Mouse (Mus musculus) myocyte (in vitro differentiated cells): Measurements from ENCODE around the gene Urm1. TPM values are rescaled to one million over a fixed set of nuclear protein-coding genes. Genes with fewer than 3 reads are reported as not detected.

Experiments used
- H3K27me3 ChIP-seq: one replicate; pipeline ENCODE4 v1.6.1; 2011; ENCODE audit not compliant: control insufficient read depth, insufficient read depth, insufficient read length
- H3K36me3 ChIP-seq: one replicate; pipeline ENCODE4 v1.6.1; 2011; ENCODE audit not compliant: control insufficient read depth, insufficient read depth
- H3K4me2 ChIP-seq: one replicate; pipeline ENCODE4 v1.6.1; 2011; ENCODE audit warnings: low read depth, control low read depth
- H3K4me3 ChIP-seq: one replicate; pipeline ENCODE4 v1.5.1; 2011; ENCODE audit warnings: mild to moderate bottlenecking, control low read depth, moderate library complexity
- H3K79me2 ChIP-seq: one replicate; pipeline ENCODE4 v1.6.1; 2011; ENCODE audit not compliant: control insufficient read depth, insufficient read depth
- H3ac ChIP-seq: one replicate; pipeline ENCODE4 v1.6.1; 2011; ENCODE audit not compliant: control insufficient read depth, insufficient read length
- CEBPB ChIP-seq: IDR thresholded peaks from 2 replicates; pipeline ENCODE4 v1.6.1; 2011; ENCODE audit warnings: mild to moderate bottlenecking, moderate library complexity; ENCODE audit not compliant: poor library complexity, insufficient read depth, severe bottlenecking
- E2F4 ChIP-seq: IDR thresholded peaks from one replicate; pipeline ENCODE4 v1.6.1; 2011; ENCODE audit warnings: mild to moderate bottlenecking, control low read depth, moderate library complexity; ENCODE audit not compliant: insufficient read depth
- MAX ChIP-seq: IDR thresholded peaks from one replicate; pipeline ENCODE4 v1.6.1; 2011; ENCODE audit warnings: low read depth, mild to moderate bottlenecking, control low read depth
- MYOD1 ChIP-seq, 3 experiments: IDR thresholded peaks; one replicate each; pipeline ENCODE4 v1.6.1; 2011; ENCODE audit warnings: control low read depth in 2 of 3, low read depth in 2 of 3, mild to moderate bottlenecking in 2 of 3, moderate library complexity in 1 of 3; ENCODE audit not compliant: insufficient read length in 2 of 3, control insufficient read depth in 1 of 3
- MYOG ChIP-seq, 3 experiments: IDR thresholded peaks; one replicate each; pipeline ENCODE4 v1.6.1; 2011; ENCODE audit warnings: control low read depth in 2 of 3, low read depth in 2 of 3, mild to moderate bottlenecking in 2 of 3; ENCODE audit not compliant: insufficient read length in 2 of 3, control insufficient read depth in 1 of 3, insufficient read depth in 1 of 3
- POLR2A ChIP-seq: IDR thresholded peaks from one replicate; pipeline ENCODE4 v1.6.1; 2011; ENCODE audit warnings: low read depth, mild to moderate bottlenecking, control low read depth, moderate library complexity; ENCODE audit not compliant: insufficient read length
- POLR2AphosphoS2 ChIP-seq: IDR thresholded peaks from one replicate; pipeline ENCODE4 v1.6.1; 2011; ENCODE audit warnings: low read depth, control low read depth; ENCODE audit not compliant: insufficient read length
- REST ChIP-seq: IDR thresholded peaks from one replicate; pipeline ENCODE4 v1.6.1; 2011; ENCODE audit warnings: mild to moderate bottlenecking, control low read depth, moderate library complexity; ENCODE audit not compliant: insufficient read depth, insufficient read length
- SRF ChIP-seq: IDR thresholded peaks from one replicate; pipeline ENCODE4 v1.6.1; 2011; ENCODE audit warnings: low read depth; ENCODE audit not compliant: control insufficient read depth, insufficient read length
- TCF12 ChIP-seq: IDR thresholded peaks from one replicate; pipeline ENCODE4 v1.6.1; 2011; ENCODE audit warnings: mild to moderate bottlenecking, control low read depth; ENCODE audit not compliant: poor library complexity, insufficient read depth, severe bottlenecking
- TCF3 ChIP-seq: IDR thresholded peaks from one replicate; pipeline ENCODE4 v1.6.1; 2011; ENCODE audit warnings: low read depth, control low read depth; ENCODE audit not compliant: insufficient read length
- USF1 ChIP-seq: IDR thresholded peaks from one replicate; pipeline ENCODE4 v1.6.1; 2011; ENCODE audit warnings: low read depth, mild to moderate bottlenecking, control low read depth, moderate library complexity
- polyA plus RNA-seq: library from polyadenylated mRNA; unstranded; fragments of >200 nt; fragmentation: generic; extraction: Trizol; gene quantifications from one replicate; pipeline ENCODE4 v1.2.1, GENCODE M21; 2012; ENCODE audit warnings: missing spikeins

Gene Urm1
- polyA plus RNA-seq, 1 experiment = 43.8 TPM

DNA sequence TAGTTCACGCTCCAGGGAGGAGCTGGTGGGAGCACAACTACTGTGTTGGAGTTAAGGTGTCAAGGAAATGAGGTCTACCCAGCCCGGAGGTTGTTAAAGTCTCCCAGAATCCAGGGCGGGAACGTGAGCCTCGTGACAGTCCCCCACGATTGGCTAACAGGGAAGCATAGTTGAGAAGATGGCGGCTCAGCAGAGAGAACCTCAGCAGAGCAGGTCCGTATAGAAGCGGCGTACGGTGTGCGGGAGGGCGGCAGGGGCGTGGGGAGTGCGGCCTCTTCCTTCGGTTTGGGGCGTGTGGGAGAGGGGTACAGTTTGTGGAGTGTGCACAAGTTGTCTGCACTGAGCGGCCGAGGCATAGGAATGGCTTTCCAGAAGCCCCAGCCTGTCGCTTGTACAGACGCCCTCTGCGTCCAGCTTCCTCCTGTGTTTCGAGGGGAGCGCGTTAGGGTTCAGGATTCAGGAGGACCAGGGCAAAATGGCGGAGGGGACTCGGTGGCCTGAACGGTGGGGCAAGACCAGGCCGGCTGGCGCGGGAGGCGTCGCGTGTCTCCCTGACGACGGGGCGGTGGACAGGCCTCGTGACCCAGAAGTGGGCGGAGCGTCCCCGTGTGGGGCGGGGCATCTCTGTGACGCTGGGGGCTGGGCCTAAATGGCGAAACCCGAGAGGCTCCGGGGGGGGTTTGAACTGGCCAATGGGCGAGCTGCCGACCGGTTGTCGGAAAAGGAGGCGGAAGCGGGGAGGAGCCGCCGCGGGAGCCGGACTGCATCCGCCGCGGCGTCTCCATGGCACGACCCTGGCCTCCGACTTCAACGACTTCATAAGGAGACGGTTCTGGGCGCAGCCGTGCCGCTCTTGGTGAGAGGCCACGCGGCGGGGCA, 69.4 kb downstream of the Urm1 start, which contains the start of gene Odf2:
TSS of gene Odf2 (plus strand) at position 156 of the 879 bp plus-strand sequence.
- H3K27me3 ChIP-seq = no peaks in the 10 kb centered on the region
- peak within 1 kb of the TSS; percentile 53 for H3K4me3 ChIP-seq
- H3K4me2 ChIP-seq = peak within 1 kb of the TSS; percentile 84
- peaks cover 14% of the 10 kb centered on the region for H3K79me2 ChIP-seq
- TF ChIP-seq POLR2A (peak; percentile 78), CEBPB (no peak), TCF12 (no peak), E2F4 (no peak), MAX (no peak), SRF (no peak), TCF3 (no peak), POLR2AphosphoS2 (peak; percentile 69), MYOG (IDR thresholded peaks at IDR 0.05; ENCODE audit: control insufficient read depth in 1 of 3, insufficient read depth in 1 of 3, insufficient read length in 2 of 3, low read depth in 2 of 3) (peak in 1 of 3 experiments; percentile 37), REST (no peak), USF1 (peak; percentile 73), MYOD1 (IDR thresholded peaks at IDR 0.05; ENCODE audit: control insufficient read depth in 1 of 3, insufficient read length in 2 of 3, low read depth in 2 of 3) (peak in 1 of 3 experiments; percentile 28)
- H3K36me3 ChIP-seq = peaks cover 10% of the 10 kb centered on the region
- H3ac ChIP-seq = peak within 1 kb of the TSS; percentile 23

DNA sequence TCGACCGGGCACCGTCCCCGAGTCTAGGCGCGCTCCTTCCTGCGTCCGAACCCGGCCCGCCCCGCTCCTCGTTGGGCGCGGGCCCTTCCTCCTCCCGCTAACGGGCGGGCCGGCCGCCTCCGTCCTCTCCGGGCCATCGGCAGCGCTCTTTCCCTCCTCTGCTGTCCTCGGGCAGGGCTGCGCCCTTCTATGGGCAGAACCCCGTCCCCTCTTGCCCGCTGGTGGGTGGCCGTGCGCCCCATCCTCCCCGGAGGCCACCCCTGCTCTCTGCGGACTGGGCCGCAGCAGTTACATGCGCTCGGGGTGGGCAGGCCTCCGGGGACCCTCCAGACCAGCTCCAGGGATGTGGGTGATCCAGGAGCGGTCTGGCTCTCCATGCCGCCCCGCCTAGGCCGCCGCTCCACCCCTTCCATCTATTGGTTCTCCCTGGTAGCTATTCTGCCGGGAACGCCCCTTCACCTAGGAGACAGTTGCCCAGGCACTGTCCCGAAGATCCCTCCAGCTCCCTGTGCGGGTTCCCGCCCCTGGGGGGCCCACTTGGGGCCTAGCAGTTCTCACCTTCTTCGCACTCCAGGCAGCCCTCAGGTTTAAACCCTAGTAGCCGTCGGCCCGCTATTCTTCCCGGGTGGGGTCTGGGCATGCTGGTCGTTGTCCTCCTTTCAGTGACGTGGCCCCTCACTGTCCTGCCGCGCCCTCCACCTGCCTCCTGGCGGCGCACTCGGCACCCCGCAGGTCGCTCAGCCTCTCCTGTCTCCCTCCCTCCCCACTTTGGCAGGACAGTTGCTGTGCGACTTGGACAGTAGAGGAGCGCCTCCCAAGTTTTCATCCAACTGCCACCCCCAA, 70.3 kb downstream of the Urm1 start:
- H3K4me2 ChIP-seq = peak overlapping the region; percentile 79
- peak overlapping the region; percentile 23 for H3ac ChIP-seq
- peaks cover 15% of the 10 kb centered on the region for H3K36me3 ChIP-seq
- H3K27me3 ChIP-seq = no peaks in the 10 kb centered on the region
- peak overlapping the region; percentile 53 for H3K4me3 ChIP-seq
- TF ChIP-seq E2F4 (no peak), MYOD1 (IDR thresholded peaks at IDR 0.05; ENCODE audit: control insufficient read depth in 1 of 3, insufficient read length in 2 of 3, low read depth in 2 of 3) (peak in 1 of 3 experiments; percentile 44), POLR2AphosphoS2 (peak; percentile 42), POLR2A (peak; percentile 56)
- peaks cover 14% of the 10 kb centered on the region for H3K79me2 ChIP-seq

GRCm38 (mm10) chr2:29891773-29892172, 71.9 kb downstream of the Urm1 start:
- no peak overlapping the region for H3K4me2 ChIP-seq
- H3K4me3 ChIP-seq = no peak overlapping the region
- H3K36me3 ChIP-seq = peaks cover 15% of the 10 kb centered on the region
- H3K27me3 ChIP-seq = no peaks in the 10 kb centered on the region
- H3K79me2 ChIP-seq = peaks cover 14% of the 10 kb centered on the region
- H3ac ChIP-seq = no peak overlapping the region
- no peak for TF ChIP-seq USF1
- TF ChIP-seq POLR2AphosphoS2 = no peak
- TF ChIP-seq REST = no peak
- no peak for TF ChIP-seq TCF3
- TF ChIP-seq SRF = no peak
- TF ChIP-seq TCF12 = no peak
- TF ChIP-seq MAX = no peak
- TF ChIP-seq CEBPB = no peak
- no peak for TF ChIP-seq MYOG (IDR thresholded peaks at IDR 0.05; ENCODE audit: control insufficient read depth in 1 of 3, insufficient read depth in 1 of 3, insufficient read length in 2 of 3, low read depth in 2 of 3)
- no peak for TF ChIP-seq POLR2A
- no peak for TF ChIP-seq MYOD1 (IDR thresholded peaks at IDR 0.05; ENCODE audit: control insufficient read depth in 1 of 3, insufficient read length in 2 of 3, low read depth in 2 of 3)
- no peak for TF ChIP-seq E2F4

Other genes with a start within 250 kb of the Urm1 start
- gene Rapgef1, start 200.4 kb upstream of the Urm1 start, polyA plus RNA-seq = 74.5 TPM
- not detected for gene Gm13420, start 68.4 kb upstream of the Urm1 start, polyA plus RNA-seq
- not detected for gene Gm13547, start 60.8 kb upstream of the Urm1 start, polyA plus RNA-seq
- gene Coq4, start 32.6 kb upstream of the Urm1 start, polyA plus RNA-seq = 24.4 TPM
- 46.6 TPM for gene Trub2, start 31.6 kb upstream of the Urm1 start, polyA plus RNA-seq
- gene Slc27a4, start 17.4 kb upstream of the Urm1 start, polyA plus RNA-seq = 26.8 TPM
- gene Cercam, start 49.1 kb downstream of the Urm1 start, polyA plus RNA-seq = 10.8 TPM
- 37.8 TPM for gene Odf2, start 69.1 kb downstream of the Urm1 start, polyA plus RNA-seq
- 25.1 TPM for gene Gle1, start 115.4 kb downstream of the Urm1 start, polyA plus RNA-seq
- gene Sptan1, start 145.5 kb downstream of the Urm1 start, polyA plus RNA-seq = 167 TPM
- gene Wdr34, start 228.8 kb downstream of the Urm1 start, polyA plus RNA-seq = 21.6 TPM
- gene Set, start 237.3 kb downstream of the Urm1 start, polyA plus RNA-seq = 118 TPM